8 mouse cellular contexts compared by ENCODE assay signal in the genomic region with DNA sequence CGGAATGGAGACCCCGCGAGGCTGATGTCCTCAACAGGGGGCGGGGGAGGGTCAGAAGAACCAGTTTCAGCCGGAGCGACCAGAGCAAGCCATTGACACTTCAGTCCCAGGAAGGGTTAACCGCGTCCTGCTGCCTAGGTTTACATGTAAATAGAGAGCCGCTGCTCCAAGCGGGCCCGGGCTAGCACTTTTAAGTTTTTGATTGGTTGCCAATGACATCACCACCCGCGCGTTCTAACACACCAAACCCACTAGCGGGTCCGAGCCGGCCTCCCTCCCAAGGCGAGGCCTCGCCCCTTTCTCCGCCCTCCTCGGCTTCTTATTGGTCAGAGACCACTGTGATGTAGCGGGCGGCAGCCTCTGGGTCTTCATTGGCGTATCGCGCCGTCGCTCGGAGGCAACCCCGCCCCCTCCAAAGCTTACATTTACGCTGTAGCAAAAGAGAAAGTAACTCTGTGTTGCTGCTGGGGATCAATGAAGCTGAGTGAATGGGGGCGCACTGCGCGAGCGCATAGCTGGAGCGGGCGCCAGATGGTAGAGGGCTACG. TPM values are rescaled to one million over a fixed set of nuclear protein-coding genes. Genes with fewer than 3 reads are reported as not detected.
DNase-seq lines count a peak whose midpoint lies in the region; ATAC-seq and TF ChIP-seq lines count a peak whose summit lies in the region.

Gene 1700056E22Rik (minus strand): TSS at position 291 of the 547 bp plus-strand sequence.

- no peaks in the 10 kb centered on the region for H3K27me3 ChIP-seq in hindbrain, postnatal 0 days (ENCODE audit: insufficient read depth, low read length)

- ATAC-seq in common myeloid progenitor, adult 5-6 weeks (replicated peaks; ENCODE audit: low read depth, poor library complexity, severe bottlenecking): peak; percentile 93
- peak; percentile 99 for ATAC-seq in hindbrain, postnatal 0 days
- peak; percentile 83 for ATAC-seq in megakaryocyte, adult 5-6 weeks (ENCODE audit: poor library complexity, severe bottlenecking)

- DNase-seq in ZHBTc4 (ENCODE audit: low read depth, low spot score): peak; percentile 100
- peak; percentile 99 for DNase-seq in gastrocnemius, adult 2 months
- DNase-seq in hindbrain, postnatal 0 days (ENCODE audit: low spot score): peak; percentile 100
- DNase-seq in left cerebral cortex, adult 2 months (ENCODE audit: extremely low spot score in 1 of 2, low spot score in 2 of 2): peak; percentile 93 to 97
- DNase-seq in right cerebral cortex, adult 2 months (ENCODE audit: low spot score in 2 of 2): peak; percentile 97 to 98
- DNase-seq in urinary bladder, postnatal 14 days (ENCODE audit: low spot score): peak; percentile 99

- no peaks in the 10 kb centered on the region for H3K4me1 ChIP-seq in hindbrain, postnatal 0 days (ENCODE audit: insufficient read depth, low read length)

- intact Hi-C loops in gastrocnemius, adult 2 months (cut with DNase I): loop anchor here (2.0 to 5.0 kb wide), 4 partner anchors 103 to 227 kb away; no protein-coding TSS in a partner anchor
- intact Hi-C loops in left cerebral cortex, adult 2 months (cut with DNase I): loop anchor here (2.0 to 10.0 kb wide), 3 partner anchors 153 to 1749 kb away; partner anchors contain the start of gene Degs1

- peak within 1 kb of the TSS; percentile 97 for H3K27ac ChIP-seq in gastrocnemius, adult 2 months
- H3K27ac ChIP-seq in hindbrain, postnatal 0 days: peak within 1 kb of the TSS; percentile 96
- peak within 1 kb of the TSS; percentile 83 for H3K27ac ChIP-seq in left cerebral cortex, adult 2 months

- no peaks in the 10 kb centered on the region for H3K9me3 ChIP-seq in hindbrain, postnatal 0 days (ENCODE audit: low read length)

- no peak for TF ChIP-seq CTCF in gastrocnemius, adult 2 months (IDR thresholded peaks at IDR 0.05)
- TF ChIP-seq CTCF in hindbrain, postnatal 0 days (IDR thresholded peaks at IDR 0.05; ENCODE audit: low read depth): no peak; the same call in 1 of the 2 replicates
- no peak for TF ChIP-seq CTCF in left cerebral cortex, adult 2 months (IDR thresholded peaks at IDR 0.05)

- WGBS in hindbrain, postnatal 0 days: under 1% methylated on average over 38 of the region's 38 CpGs

- H3K4me3 ChIP-seq in gastrocnemius, adult 2 months: peak within 1 kb of the TSS; percentile 82
- H3K4me3 ChIP-seq in hindbrain, postnatal 0 days (ENCODE audit: low read length): peak within 1 kb of the TSS; percentile 56
- peak within 1 kb of the TSS; percentile 82 for H3K4me3 ChIP-seq in left cerebral cortex, adult 2 months

- peak within 1 kb of the TSS; percentile 96 for H3K4me2 ChIP-seq in hindbrain, postnatal 0 days (ENCODE audit: low read depth, low read length)

- H3K36me3 ChIP-seq in hindbrain, postnatal 0 days (ENCODE audit: insufficient read depth, low read length): no peaks in the 10 kb centered on the region

- H3K9ac ChIP-seq in hindbrain, postnatal 0 days (replicated peaks; ENCODE audit: low read length): peak within 1 kb of the TSS; percentile 80

RNA-seq across cellular contexts. Expression of gene 1700056E22Rik, which starts in this region (rescaled TPM):
- total RNA-seq in common myeloid progenitor, adult 5-6 weeks (2017): 0.09 and 1.4 TPM in 2 replicates
- total RNA-seq in gastrocnemius, adult 2 months (2021): under 1 TPM; 0.18 to 0.42 TPM
- 1.0 and 1.2 TPM in 2 replicates for total RNA-seq in hindbrain, postnatal 0 days (2014; rRNA removed)
- polyA plus RNA-seq in hindbrain, postnatal 0 days (2015; fragmentation: Nextera tagmentation; extraction: Ambion mirVana): 1.3 and 1.7 TPM in 2 replicates
- total RNA-seq in left cerebral cortex, adult 2 months (2021): not detected
- 0.98 and 2.9 TPM in 2 replicates for total RNA-seq in megakaryocyte, adult 5-6 weeks (2015)
- total RNA-seq in megakaryocyte, adult 5-6 weeks (2017): 3.0 and 4.6 TPM in 2 replicates

Comparison
In these comparisons a context has a peak if more than half of its experiments do, and no peak if none do; other contexts are left out.
1. Peak in every context shown above with its lines: DNase-seq, ATAC-seq, H3K4me3 ChIP-seq and H3K27ac ChIP-seq.
2. Peak in DNase-seq, H3K4me3 ChIP-seq and H3K27ac ChIP-seq in gastrocnemius, adult 2 months; RNA of the gene not detected or under 1 TPM.
3. Peak in DNase-seq, H3K4me3 ChIP-seq and H3K27ac ChIP-seq in left cerebral cortex, adult 2 months; RNA of the gene not detected or under 1 TPM.